Mouse (Mus musculus): ENCODE results near the gene Stxbp6. TPM values are rescaled to one million over a fixed set of nuclear protein-coding genes. Genes with fewer than 3 reads are reported as not detected.

Gene Stxbp6
- polyA plus RNA-seq, 1 experiment from 2014 or later, result 6.9 TPM

DNA sequence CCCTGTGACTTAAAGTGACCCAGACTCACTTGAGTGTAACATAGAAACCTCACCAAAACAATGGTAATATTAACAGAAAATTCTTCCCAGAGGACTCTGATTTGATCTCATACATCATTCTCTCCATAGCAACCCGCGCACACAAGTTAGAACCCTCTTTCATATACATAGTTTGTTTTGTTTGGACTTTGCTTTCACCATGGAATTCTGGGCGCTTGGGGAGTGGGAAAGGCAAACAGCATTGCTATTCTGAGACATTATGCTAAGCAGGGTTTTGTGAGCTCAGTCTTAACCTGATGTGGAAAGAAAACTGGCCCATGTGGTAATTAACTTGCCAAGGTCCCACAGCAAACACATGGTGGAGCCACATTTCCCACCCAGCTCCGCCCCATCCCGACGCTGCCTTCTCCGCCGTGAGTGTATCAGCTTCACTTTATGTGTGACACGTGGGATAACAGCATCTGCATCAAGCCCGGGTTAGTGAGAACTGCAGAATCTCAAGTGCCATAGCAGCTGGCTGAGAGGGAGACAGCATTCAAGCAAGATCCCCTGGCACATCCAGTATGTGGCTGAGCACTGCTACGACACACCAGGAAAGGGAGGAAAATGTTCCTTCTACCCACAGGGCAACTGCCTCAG is 7.3 kb downstream of the Stxbp6 start:
- Histone ChIP-seq H3K4me1 (ENCODE audit: control insufficient read depth, insufficient read depth, low read length) (0 out of 2 replicates have a peak, but pooled peaks cover 2% of the 10 kb centered on the region), H3K4me3 (ENCODE audit: low read depth, low read length) (no peak overlapping the region), H3K36me3 (ENCODE audit: control insufficient read depth, insufficient read depth, low read length) (no peaks in the 10 kb centered on the region), H3K27me3 (replicated peaks; ENCODE audit: control insufficient read depth, insufficient read depth, low read length) (no peaks in the 10 kb centered on the region), H3K27ac (ENCODE audit: low read depth, low read length) (no peak overlapping the region), H3K9me3 (replicated peaks; ENCODE audit: control insufficient read depth, low read length) (no peaks in the 10 kb centered on the region), H3K4me2 (ENCODE audit: low read length) (peak overlapping the region; percentile 27), H3K9ac (ENCODE audit: low read length) (0 out of 2 replicates have a peak overlapping the region, but pooled peaks have one; percentile 25)
- WGBS, result 25% methylated on average over 11 of the region's 11 CpGs
- DNase-seq (ENCODE audit: low spot score), result peak; percentile 69
- peak; percentile 83 for ATAC-seq

DNA sequence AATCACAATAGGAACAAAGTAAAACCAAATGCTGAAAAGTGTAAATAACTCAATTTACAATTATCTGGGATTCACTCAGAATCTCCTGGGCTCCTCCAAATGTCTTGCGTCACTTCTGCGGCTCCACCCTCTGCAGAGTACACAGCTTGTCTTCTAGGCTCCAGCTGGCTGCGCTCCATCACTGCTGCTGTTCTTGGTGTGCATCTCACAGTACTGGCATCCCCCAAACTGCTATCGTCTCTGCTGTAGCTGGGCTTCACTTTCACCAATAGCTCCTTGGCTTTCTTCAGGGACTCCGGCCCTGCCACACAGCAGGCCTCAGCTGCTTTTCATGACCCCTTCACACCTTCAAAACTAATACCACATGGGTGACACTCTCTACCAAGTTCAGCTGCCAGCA is 10.9 kb downstream of the Stxbp6 start:
- no peak overlapping the region for H3K4me3 ChIP-seq (ENCODE audit: low read depth, low read length)
- ATAC-seq (no peak), DNase-seq (ENCODE audit: low spot score) (no peak)
- H3K9me3 ChIP-seq (replicated peaks; ENCODE audit: control insufficient read depth, low read length), result no peaks in the 10 kb centered on the region
- no peak overlapping the region for H3K4me2 ChIP-seq (ENCODE audit: low read length)
- 0 out of 2 replicates have a peak, but pooled peaks cover 2% of the 10 kb centered on the region for H3K4me1 ChIP-seq (ENCODE audit: control insufficient read depth, insufficient read depth, low read length)
- no peak overlapping the region for H3K27ac ChIP-seq (ENCODE audit: low read depth, low read length)
- WGBS, result 93% methylated on average over 5 of the region's 5 CpGs
- no peak overlapping the region for H3K9ac ChIP-seq (ENCODE audit: low read length)
- H3K27me3 ChIP-seq (replicated peaks; ENCODE audit: control insufficient read depth, insufficient read depth, low read length), result no peaks in the 10 kb centered on the region
- no peaks in the 10 kb centered on the region for H3K36me3 ChIP-seq (ENCODE audit: control insufficient read depth, insufficient read depth, low read length)

DNA sequence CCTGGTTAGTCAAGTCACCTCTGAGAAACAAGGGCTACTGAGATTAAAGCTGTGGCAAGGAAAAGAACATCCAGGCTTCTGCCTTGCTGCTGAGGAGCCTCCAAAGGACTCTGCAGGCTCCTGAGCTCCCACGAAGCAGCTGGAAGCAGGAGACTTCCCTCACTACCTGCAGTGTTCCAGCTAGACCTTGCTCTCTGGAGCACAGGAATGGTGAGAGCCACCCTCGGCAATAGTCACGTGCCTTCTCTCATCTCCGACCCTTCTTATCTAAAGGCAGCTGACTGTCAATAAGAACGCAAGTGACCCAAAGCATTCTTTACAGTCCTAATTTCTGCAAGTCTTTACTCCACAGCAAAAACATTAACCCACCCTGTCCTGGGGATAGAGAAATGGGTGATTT is 13.2 kb downstream of the Stxbp6 start:
- Histone ChIP-seq H3K36me3 (ENCODE audit: control insufficient read depth, insufficient read depth, low read length) (no peaks in the 10 kb centered on the region), H3K9me3 (replicated peaks; ENCODE audit: control insufficient read depth, low read length) (no peaks in the 10 kb centered on the region), H3K27ac (ENCODE audit: low read depth, low read length) (no peak overlapping the region), H3K9ac (ENCODE audit: low read length) (no peak overlapping the region), H3K4me2 (ENCODE audit: low read length) (no peak overlapping the region), H3K4me3 (ENCODE audit: low read depth, low read length) (no peak overlapping the region), H3K27me3 (replicated peaks; ENCODE audit: control insufficient read depth, insufficient read depth, low read length) (no peaks in the 10 kb centered on the region), H3K4me1 (ENCODE audit: control insufficient read depth, insufficient read depth, low read length) (no peaks in the 10 kb centered on the region)
- ATAC-seq, result no peak
- WGBS, result 73% methylated on average over 5 of the region's 5 CpGs
- DNase-seq (ENCODE audit: low spot score), result no peak

DNA sequence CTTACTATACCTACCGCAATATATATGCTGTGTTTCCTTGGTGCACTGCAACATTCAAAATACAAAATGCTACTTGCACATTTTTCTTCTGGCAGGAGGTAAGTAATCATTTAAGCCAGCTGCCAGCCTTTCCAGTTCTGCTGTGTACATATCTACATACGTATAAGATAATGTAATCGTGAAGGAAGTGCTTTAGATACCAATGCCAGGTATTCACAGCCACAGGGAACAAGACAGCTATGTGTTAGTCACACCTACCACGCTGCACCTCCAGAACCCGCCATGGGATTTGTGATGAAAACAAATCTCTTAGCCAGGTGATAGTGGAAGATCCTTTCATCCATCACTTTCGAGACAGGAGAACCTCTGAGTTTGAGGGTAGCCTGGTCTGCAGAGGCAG is 13.7 kb downstream of the Stxbp6 start:
- H3K4me1 ChIP-seq (ENCODE audit: control insufficient read depth, insufficient read depth, low read length), result no peaks in the 10 kb centered on the region
- no peak overlapping the region for H3K9ac ChIP-seq (ENCODE audit: low read length)
- H3K27ac ChIP-seq (ENCODE audit: low read depth, low read length), result no peak overlapping the region
- no peaks in the 10 kb centered on the region for H3K36me3 ChIP-seq (ENCODE audit: control insufficient read depth, insufficient read depth, low read length)
- no peaks in the 10 kb centered on the region for H3K9me3 ChIP-seq (replicated peaks; ENCODE audit: control insufficient read depth, low read length)
- WGBS, result 91% methylated on average over 6 of the region's 6 CpGs
- DNase-seq (ENCODE audit: low spot score) (no peak), ATAC-seq (no peak)
- no peak overlapping the region for H3K4me2 ChIP-seq (ENCODE audit: low read length)
- H3K27me3 ChIP-seq (replicated peaks; ENCODE audit: control insufficient read depth, insufficient read depth, low read length), result no peaks in the 10 kb centered on the region
- no peak overlapping the region for H3K4me3 ChIP-seq (ENCODE audit: low read depth, low read length)

DNA sequence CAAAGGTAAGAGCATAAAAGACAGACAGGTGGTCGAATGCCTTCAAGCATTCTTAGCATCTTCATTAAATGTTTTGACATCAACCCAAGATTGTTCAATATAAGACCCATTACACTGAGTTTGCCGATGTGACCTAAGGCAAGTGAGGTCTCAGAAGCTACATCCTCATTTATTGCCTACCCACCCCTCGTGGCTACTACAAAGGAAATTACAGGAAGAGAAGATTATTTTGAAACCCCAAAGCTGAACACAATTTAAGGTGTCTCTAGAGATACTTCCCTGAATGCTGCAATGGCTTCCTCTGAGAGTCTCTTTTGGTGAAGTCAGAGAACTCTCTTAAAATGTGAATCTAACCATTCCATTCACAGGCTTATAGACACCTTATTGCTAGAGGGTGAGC is 16.5 kb downstream of the Stxbp6 start:
- DNase-seq (ENCODE audit: low spot score), result no peak
- no peak overlapping the region for H3K9ac ChIP-seq (ENCODE audit: low read length)
- no peak overlapping the region for H3K4me3 ChIP-seq (ENCODE audit: low read depth, low read length)
- no peak overlapping the region for H3K27ac ChIP-seq (ENCODE audit: low read depth, low read length)
- no peak overlapping the region for H3K4me2 ChIP-seq (ENCODE audit: low read length)
- H3K36me3 ChIP-seq (ENCODE audit: control insufficient read depth, insufficient read depth, low read length), result no peaks in the 10 kb centered on the region
- 88% methylated on average over 3 of the region's 3 CpGs for WGBS
- H3K27me3 ChIP-seq (replicated peaks; ENCODE audit: control insufficient read depth, insufficient read depth, low read length), result no peaks in the 10 kb centered on the region
- H3K9me3 ChIP-seq (replicated peaks; ENCODE audit: control insufficient read depth, low read length), result no peaks in the 10 kb centered on the region
- no peak for ATAC-seq
- H3K4me1 ChIP-seq (ENCODE audit: control insufficient read depth, insufficient read depth, low read length), result no peaks in the 10 kb centered on the region

DNA sequence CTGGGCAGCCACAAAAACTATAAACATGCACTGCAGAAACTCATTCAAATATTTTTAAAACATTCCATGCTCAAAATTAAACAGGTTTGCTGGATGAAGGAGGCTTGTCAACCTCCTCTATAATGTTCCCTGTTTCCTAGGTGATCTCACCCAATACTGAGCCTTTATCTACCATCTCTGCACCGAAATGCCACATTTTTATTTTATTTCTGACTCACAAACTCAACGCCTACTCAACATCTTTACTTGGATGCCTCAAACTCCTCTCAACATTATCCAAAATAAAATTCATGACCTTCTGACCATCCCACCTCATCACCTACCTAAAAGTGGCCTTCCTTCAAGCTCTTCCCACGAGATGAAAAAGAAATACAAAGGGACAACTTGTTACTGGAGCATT is 18.1 kb downstream of the Stxbp6 start:
- 88% methylated on average over 3 of the region's 3 CpGs for WGBS
- Histone ChIP-seq H3K27me3 (replicated peaks; ENCODE audit: control insufficient read depth, insufficient read depth, low read length) (no peaks in the 10 kb centered on the region), H3K36me3 (ENCODE audit: control insufficient read depth, insufficient read depth, low read length) (no peaks in the 10 kb centered on the region), H3K9me3 (replicated peaks; ENCODE audit: control insufficient read depth, low read length) (no peaks in the 10 kb centered on the region), H3K9ac (ENCODE audit: low read length) (no peak overlapping the region), H3K4me3 (ENCODE audit: low read depth, low read length) (no peak overlapping the region), H3K4me2 (ENCODE audit: low read length) (no peak overlapping the region), H3K4me1 (ENCODE audit: control insufficient read depth, insufficient read depth, low read length) (no peaks in the 10 kb centered on the region), H3K27ac (ENCODE audit: low read depth, low read length) (no peak overlapping the region)
- no peak for DNase-seq (ENCODE audit: low spot score)
- ATAC-seq, result no peak

DNA sequence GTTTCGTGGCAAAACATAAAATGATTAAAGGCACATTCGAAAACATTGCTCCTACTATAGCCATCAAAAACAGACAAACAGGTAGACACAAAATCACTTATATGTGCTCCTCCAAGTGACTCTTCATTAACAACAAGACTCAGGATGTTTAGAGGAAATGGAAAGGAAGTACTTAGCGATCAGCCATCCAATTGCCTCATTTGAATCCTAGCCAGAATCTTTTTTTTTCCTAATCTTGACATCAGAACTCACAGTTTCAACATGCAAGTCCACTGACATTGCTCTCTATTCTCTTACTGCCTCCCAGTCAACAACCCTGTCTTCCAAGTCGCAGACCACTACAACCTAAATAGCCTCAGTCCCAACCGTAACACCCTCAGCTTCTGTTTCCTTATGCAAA is 21.2 kb downstream of the Stxbp6 start:
- H3K4me1 ChIP-seq (ENCODE audit: control insufficient read depth, insufficient read depth, low read length), result no peaks in the 10 kb centered on the region
- no peak overlapping the region for H3K9ac ChIP-seq (ENCODE audit: low read length)
- WGBS, result 87% methylated on average over 5 of the region's 5 CpGs
- H3K9me3 ChIP-seq (replicated peaks; ENCODE audit: control insufficient read depth, low read length), result no peaks in the 10 kb centered on the region
- no peaks in the 10 kb centered on the region for H3K36me3 ChIP-seq (ENCODE audit: control insufficient read depth, insufficient read depth, low read length)
- H3K4me2 ChIP-seq (ENCODE audit: low read length), result no peak overlapping the region
- no peak overlapping the region for H3K4me3 ChIP-seq (ENCODE audit: low read depth, low read length)
- H3K27me3 ChIP-seq (replicated peaks; ENCODE audit: control insufficient read depth, insufficient read depth, low read length), result no peaks in the 10 kb centered on the region
- DNase-seq (ENCODE audit: low spot score) (no peak), ATAC-seq (no peak)
- no peak overlapping the region for H3K27ac ChIP-seq (ENCODE audit: low read depth, low read length)

DNA sequence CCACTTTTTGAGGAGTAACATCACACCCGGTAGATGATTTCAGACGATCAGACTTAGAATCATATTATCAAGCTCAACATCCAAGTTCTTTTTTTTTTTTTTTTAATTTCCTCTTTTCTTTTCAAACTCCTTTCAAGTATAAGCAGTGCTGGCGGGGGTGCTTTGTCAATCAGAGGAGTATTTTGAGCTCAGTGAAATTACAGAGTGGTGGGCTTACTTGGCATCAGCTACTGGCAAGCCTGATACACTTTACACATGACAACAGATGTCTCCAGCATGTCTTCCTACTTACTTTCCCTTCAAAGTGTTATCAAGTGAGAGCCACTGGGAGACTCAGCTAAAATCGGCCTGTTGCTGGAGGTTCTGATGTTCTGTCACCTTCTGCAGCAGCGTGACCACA is 21.6 kb downstream of the Stxbp6 start:
- WGBS, result 74% methylated on average over 5 of the region's 5 CpGs
- Histone ChIP-seq H3K4me3 (ENCODE audit: low read depth, low read length) (no peak overlapping the region), H3K9ac (ENCODE audit: low read length) (no peak overlapping the region), H3K36me3 (ENCODE audit: control insufficient read depth, insufficient read depth, low read length) (no peaks in the 10 kb centered on the region), H3K9me3 (replicated peaks; ENCODE audit: control insufficient read depth, low read length) (no peaks in the 10 kb centered on the region), H3K27me3 (replicated peaks; ENCODE audit: control insufficient read depth, insufficient read depth, low read length) (no peaks in the 10 kb centered on the region), H3K4me2 (ENCODE audit: low read length) (no peak overlapping the region), H3K27ac (ENCODE audit: low read depth, low read length) (no peak overlapping the region), H3K4me1 (ENCODE audit: control insufficient read depth, insufficient read depth, low read length) (no peaks in the 10 kb centered on the region)
- DNase-seq (ENCODE audit: low spot score) (peak; percentile 49), ATAC-seq (no peak)

DNA sequence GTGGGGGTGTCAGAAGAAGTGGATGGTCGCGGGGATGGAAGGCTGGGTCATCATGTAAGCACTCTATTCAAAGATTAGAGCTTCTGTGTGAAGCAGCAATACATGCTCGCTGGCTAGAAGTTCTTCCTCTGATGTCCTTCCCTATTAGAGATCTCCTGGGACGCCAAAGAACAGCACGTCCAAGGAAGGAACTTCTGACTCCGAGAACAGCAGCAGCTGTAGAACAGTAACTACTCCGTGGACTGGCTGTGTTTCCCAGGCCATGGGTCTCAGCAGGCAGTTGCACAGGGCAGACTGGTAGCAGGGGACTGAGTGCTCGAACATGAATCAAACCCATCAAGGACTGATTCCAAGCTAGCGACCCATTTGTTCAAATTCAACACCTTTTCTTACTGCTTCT is 24.6 kb downstream of the Stxbp6 start:
- Histone ChIP-seq H3K9me3 (replicated peaks; ENCODE audit: control insufficient read depth, low read length) (no peaks in the 10 kb centered on the region), H3K4me2 (ENCODE audit: low read length) (no peak overlapping the region), H3K4me3 (ENCODE audit: low read depth, low read length) (no peak overlapping the region), H3K9ac (ENCODE audit: low read length) (no peak overlapping the region), H3K27me3 (replicated peaks; ENCODE audit: control insufficient read depth, insufficient read depth, low read length) (no peaks in the 10 kb centered on the region), H3K36me3 (ENCODE audit: control insufficient read depth, insufficient read depth, low read length) (no peaks in the 10 kb centered on the region), H3K4me1 (ENCODE audit: control insufficient read depth, insufficient read depth, low read length) (no peaks in the 10 kb centered on the region), H3K27ac (ENCODE audit: low read depth, low read length) (no peak overlapping the region)
- DNase-seq (ENCODE audit: low spot score), result no peak
- no peak for ATAC-seq
- 61% methylated on average over 9 of the region's 9 CpGs for WGBS

Data from forebrain, embryonic 14.5 days (tissue).